Mouse (Mus musculus): ENCODE measurements around the gene Gm10392.

Gene Gm10392

GRCm38 (mm10) chr11:77492311-77492871, 26.6 kb downstream of the Gm10392 start:
- no peak for DNase-seq (ENCODE audit: low spot score)

- no peak for DNase-seq (ENCODE audit: low spot score)
Observed at GRCm38 (mm10) chr11:77491502-77492291, 27.3 kb downstream of the Gm10392 start.

- DNase-seq (ENCODE audit: low spot score): peak; percentile 90
Observed at GRCm38 (mm10) chr11:77491123-77491501, 27.9 kb downstream of the Gm10392 start.

GRCm38 (mm10) chr11:77490451-77490850, 28.5 kb downstream of the Gm10392 start:
- no peak for DNase-seq (ENCODE audit: low spot score)

DNA sequence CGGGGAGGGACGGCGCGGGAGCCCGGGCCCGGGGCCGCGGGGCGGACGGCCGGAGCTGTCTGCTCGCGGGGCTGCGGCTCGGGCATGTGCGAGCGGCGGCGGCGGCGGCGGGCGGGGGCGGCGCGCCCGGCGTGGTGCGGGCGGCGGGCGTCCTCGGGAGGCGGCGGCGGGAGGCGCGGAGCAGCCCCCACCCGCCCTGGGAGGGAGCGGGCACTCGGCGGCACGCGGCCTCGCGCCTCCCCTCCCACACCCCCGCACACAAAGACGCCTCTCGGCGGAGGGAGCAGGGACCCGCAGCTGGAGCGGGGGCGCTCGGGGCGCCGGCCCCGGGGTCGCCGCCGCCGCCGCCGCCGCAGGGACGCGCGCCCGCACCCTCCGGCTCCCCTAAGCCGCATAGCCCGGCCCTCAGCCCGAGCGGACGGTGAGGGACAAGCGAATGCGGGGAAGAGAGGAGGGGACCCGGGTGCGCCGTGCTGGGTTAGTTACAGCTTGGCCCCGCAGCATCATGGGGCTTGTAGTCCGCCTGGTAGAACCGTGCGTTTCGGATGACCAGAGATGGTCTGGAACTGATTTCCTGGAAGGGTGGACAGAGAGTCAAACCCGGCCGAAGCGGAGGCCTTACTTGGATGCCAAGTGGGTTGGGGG, 29.3 kb downstream of the Gm10392 start, which contains the start of gene Ankrd13b:
Ankrd13b (minus strand) TSS at position 88 of the 645 bp plus-strand sequence.
- peak; percentile 64 for DNase-seq (ENCODE audit: low spot score)

GRCm38 (mm10) chr11:77488771-77489581, 30.0 kb downstream of the Gm10392 start:
- no peak for DNase-seq (ENCODE audit: low spot score)

GRCm38 (mm10) chr11:77486798-77487197, 32.2 kb downstream of the Gm10392 start:
- DNase-seq (ENCODE audit: low spot score): no peak

- no peak for DNase-seq (ENCODE audit: low spot score)
Observed at GRCm38 (mm10) chr11:77485229-77485628, 33.8 kb downstream of the Gm10392 start.

DNA sequence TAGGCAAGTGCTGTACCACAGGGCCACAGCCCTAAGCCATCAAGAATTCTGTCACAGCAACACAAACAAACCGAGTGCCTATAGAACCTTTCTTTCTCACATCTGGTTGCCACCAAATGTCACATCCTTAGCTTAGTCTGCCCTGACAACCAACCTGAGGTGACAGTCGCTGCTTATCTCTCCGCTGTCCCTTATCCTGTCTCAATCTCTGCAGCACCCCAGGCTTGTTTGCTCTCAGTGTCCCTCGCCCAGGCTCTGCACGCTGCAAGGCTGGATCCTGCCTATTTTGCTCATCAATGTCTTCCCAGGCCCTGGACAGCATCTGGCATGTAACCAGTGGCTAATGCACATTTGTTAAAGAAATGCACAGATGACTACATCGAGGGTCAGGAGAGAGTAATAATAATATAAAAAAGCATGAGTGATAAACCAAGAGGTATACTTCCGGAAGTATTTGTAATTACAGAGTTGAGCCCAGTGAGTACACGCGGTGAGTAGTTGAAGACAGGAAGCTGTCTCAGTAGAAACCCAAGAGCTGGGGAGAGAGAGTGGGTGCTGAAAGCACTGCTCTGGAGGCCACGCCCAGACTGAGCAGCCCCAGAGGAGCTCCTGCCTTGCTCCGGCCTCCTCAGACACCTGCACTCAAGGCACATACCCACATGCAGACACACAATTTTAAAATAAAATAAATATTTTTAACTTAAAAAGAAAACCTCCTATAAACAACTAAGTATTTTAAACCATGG, 35.3 kb downstream of the Gm10392 start:
- no peak for DNase-seq (ENCODE audit: low spot score)

DNA sequence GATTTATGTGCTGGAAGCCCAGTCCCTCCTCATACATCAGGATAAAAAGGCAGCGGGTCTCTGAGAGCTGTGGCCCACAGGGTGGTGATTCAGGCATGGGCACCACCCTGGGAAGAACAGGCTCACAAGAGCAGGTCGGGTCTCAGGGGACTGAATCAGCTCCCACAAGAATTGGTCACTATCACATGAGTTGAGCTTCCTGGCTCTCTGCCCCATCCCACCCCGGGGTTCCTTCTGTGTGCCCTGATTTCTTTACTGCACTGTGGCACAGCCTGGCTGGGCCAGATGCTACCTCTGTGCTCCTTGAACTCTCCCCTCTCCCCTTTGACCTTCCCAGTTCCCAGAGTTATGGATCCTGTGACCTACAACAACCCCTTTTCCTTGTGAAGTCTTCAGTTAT, 36.0 kb downstream of the Gm10392 start:
- DNase-seq (ENCODE audit: low spot score): no peak

- no peak for DNase-seq (ENCODE audit: low spot score)
Observed at GRCm38 (mm10) chr11:77476895-77477294, 42.1 kb downstream of the Gm10392 start.

- DNase-seq (ENCODE audit: low spot score): no peak
Observed at GRCm38 (mm10) chr11:77476216-77476615, 42.8 kb downstream of the Gm10392 start.

GRCm38 (mm10) chr11:77472775-77473174, 46.2 kb downstream of the Gm10392 start:
- no peak for DNase-seq (ENCODE audit: low spot score)

DNA sequence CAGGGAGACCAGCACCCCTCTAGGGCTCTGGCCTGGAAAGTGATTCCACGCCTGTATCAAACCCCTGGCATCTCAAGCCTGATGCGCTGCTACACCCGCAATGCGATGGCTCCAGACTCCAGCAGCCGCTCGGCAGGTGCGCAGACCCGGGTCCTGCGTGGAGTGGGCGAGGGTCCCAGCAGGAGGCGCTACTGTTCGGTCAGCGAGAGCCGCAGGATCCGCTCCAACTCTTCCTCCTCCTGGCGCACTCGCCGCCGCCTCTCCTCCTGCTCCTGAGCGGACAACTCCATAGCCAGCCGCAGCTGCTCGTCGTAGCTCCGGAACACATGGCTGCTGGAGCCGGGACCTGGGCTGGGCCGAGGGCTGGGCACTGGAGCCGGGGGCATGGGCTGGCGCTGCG, 47.6 kb downstream of the Gm10392 start:
- no peak for DNase-seq (ENCODE audit: low spot score)

DNA sequence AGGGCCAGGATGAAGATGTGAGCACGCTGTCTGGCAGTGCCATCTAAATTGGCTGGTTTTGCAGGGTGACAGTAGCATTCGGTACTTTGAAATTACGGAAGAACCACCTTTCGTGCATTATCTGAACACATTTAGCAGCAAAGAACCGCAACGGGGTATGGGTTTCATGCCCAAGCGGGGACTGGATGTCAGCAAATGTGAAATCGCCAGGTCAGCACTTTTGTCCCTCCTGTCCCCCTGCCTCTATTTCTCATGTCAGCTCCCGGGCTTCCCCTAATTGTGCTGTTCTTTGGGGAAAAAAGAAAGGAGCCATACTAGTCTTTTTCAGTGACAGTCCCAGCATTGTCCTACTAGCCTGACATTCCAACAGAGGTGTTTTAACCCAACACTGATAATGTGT, 50.6 kb downstream of the Gm10392 start:
- no peak for DNase-seq (ENCODE audit: low spot score)

- peak; percentile 84 for DNase-seq (ENCODE audit: low spot score)
Observed at GRCm38 (mm10) chr11:77467784-77468183, 51.2 kb downstream of the Gm10392 start.

- peak; percentile 83 for DNase-seq (ENCODE audit: low spot score)
Observed at GRCm38 (mm10) chr11:77467157-77467556, 51.8 kb downstream of the Gm10392 start.
